Mouse (Mus musculus): ENCODE data around the gene Hdhd5. TPM values are rescaled to one million over a fixed set of nuclear protein-coding genes. Genes with fewer than 3 reads are reported as not detected.

Gene Hdhd5
- polyA plus RNA-seq, 1 experiment = 9.9 TPM

DNA sequence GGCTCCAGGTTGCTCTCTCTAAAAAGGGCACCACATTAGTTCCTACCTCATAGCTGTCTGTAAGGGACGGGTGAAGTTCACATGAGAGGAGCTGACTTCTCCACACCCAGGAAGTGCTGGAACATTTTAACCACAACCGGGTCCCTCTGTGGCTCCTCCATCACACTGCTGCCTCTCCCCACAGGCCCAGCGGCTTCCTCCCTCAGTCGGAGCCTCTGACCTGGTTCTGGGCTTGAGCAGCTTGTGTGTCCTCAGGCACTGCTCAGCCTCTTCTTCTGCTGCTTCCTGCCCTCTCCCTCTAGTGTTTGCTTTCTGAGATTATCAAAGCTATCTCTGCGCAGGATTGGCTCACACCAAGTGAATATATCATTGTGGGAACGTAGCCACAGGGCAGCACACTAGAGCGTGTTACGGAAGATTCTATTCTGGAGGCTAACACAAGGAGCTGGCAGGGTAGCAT, 45.0 kb downstream of the Hdhd5 start:
- H3K4me1 ChIP-seq (ENCODE audit: control insufficient read depth, insufficient read depth, insufficient read length, low read length) = peaks cover 7% of the 10 kb centered on the region; the same call in 1 of the 2 replicates
- TF ChIP-seq POLR2A (IDR thresholded peaks at IDR 0.05; ENCODE audit: low read depth, low read length) (no peak), CTCF (IDR thresholded peaks at IDR 0.05; ENCODE audit: extremely low read depth, insufficient read length, insufficient replicate concordance, low read depth, low read length) (no peak)

DNA sequence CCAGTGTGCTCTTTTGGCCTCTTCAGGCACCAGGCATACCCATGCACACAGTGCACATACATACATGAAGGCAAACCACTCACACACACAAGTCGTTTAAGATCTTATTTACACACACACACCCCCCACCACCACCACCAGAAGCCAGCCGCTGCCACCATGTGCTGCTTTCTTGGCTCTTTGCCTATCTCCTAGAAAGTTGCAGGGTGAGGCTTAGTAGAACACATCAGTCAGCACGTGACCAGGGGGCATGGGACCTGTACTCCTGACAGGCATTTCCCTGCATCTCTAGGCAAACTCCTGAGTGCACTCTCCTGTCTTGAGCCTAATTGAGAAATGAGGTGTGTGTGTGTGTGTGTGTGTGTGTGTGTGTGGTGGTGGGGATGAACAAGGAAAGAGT, 46.1 kb downstream of the Hdhd5 start:
- H3K4me1 ChIP-seq (ENCODE audit: control insufficient read depth, insufficient read depth, insufficient read length, low read length) = peaks cover 7% of the 10 kb centered on the region; the same call in 1 of the 2 replicates
- H3K36me3 ChIP-seq (ENCODE audit: control insufficient read depth, insufficient read depth, low read length) = peaks cover 17% of the 10 kb centered on the region
- no peaks in the 10 kb centered on the region for H3K27me3 ChIP-seq (ENCODE audit: control insufficient read depth, insufficient read depth, low read length)
- no peak for TF ChIP-seq CTCF (IDR thresholded peaks at IDR 0.05; ENCODE audit: extremely low read depth, insufficient read length, insufficient replicate concordance, low read depth, low read length)
- TF ChIP-seq POLR2A (IDR thresholded peaks at IDR 0.05; ENCODE audit: low read depth, low read length) = no peak
- no peak overlapping the region for H3K27ac ChIP-seq (ENCODE audit: insufficient read depth, low read depth, low read length)
- H3K4me3 ChIP-seq (ENCODE audit: low read depth, low read length) = no peak overlapping the region
- WGBS = 22% methylated on average over 3 of the region's 3 CpGs

More for the DNA sequence above, 45.0 kb downstream of the Hdhd5 start:
- no peak overlapping the region for H3K4me3 ChIP-seq (ENCODE audit: low read depth, low read length)
- no peak overlapping the region for H3K27ac ChIP-seq (ENCODE audit: insufficient read depth, low read depth, low read length)
- H3K27me3 ChIP-seq (ENCODE audit: control insufficient read depth, insufficient read depth, low read length) = no peaks in the 10 kb centered on the region
- peaks cover 11% of the 10 kb centered on the region; the same call in 1 of the 2 replicates for H3K36me3 ChIP-seq (ENCODE audit: control insufficient read depth, insufficient read depth, low read length)
- WGBS = 12% methylated on average over 8 of the region's 8 CpGs

DNA sequence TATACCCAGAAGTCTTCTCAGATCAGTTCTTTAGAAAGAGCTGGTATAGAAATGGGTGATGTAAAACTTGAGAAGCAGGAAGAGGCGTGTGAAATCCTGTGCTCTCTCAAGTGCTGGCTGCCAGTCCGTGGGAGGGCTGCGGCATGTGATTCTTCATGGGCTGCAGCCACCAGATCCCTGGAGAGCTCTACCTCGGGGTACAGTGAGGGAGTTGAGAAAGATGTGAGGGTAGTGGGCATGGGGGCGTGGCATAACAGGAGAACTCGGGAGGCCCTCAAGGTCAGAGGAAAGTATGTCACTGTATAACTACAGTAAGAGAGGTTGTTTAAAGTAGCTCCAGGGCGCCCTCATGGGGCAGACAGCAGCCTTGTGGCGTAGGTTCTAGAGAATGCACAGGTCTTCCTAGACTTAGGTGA, 47.9 kb downstream of the Hdhd5 start:
- WGBS = 35% methylated on average over 8 of the region's 8 CpGs
- Histone ChIP-seq H3K4me3 (ENCODE audit: low read depth, low read length) (no peak overlapping the region), H3K36me3 (ENCODE audit: control insufficient read depth, insufficient read depth, low read length) (peaks cover 32% of the 10 kb centered on the region), H3K27ac (ENCODE audit: insufficient read depth, low read depth, low read length) (no peak overlapping the region), H3K4me1 (ENCODE audit: control insufficient read depth, insufficient read depth, insufficient read length, low read length) (peaks cover 7% of the 10 kb centered on the region; the same call in 1 of the 2 replicates), H3K27me3 (ENCODE audit: control insufficient read depth, insufficient read depth, low read length) (no peaks in the 10 kb centered on the region)
- TF ChIP-seq POLR2A (IDR thresholded peaks at IDR 0.05; ENCODE audit: low read depth, low read length) (no peak), CTCF (IDR thresholded peaks at IDR 0.05; ENCODE audit: extremely low read depth, insufficient read length, insufficient replicate concordance, low read depth, low read length) (peak; percentile 56; the same call in 1 of the 2 replicates)

DNA sequence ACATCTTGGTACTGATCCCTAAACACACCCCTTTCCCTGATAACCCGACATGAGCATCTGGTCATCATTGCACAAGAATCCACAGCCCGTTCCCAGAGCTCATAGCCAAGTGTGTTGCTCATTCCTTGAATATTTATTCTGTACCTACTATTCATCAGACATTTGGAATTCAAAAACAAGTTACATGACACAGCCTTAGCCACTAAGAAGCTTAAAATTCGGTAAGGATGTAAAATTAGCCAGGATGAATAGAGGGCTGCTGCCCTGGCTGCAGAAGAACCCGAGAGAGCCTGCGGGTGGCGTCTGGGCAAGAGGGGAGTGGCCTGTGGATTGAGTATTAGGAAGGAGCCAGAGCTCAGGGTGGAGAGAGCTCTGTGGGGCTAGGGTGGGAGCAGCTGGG, 48.4 kb downstream of the Hdhd5 start:
- Histone ChIP-seq H3K27ac (ENCODE audit: insufficient read depth, low read depth, low read length) (no peak overlapping the region), H3K36me3 (ENCODE audit: control insufficient read depth, insufficient read depth, low read length) (peaks cover 36% of the 10 kb centered on the region), H3K4me3 (ENCODE audit: low read depth, low read length) (no peak overlapping the region), H3K27me3 (ENCODE audit: control insufficient read depth, insufficient read depth, low read length) (no peaks in the 10 kb centered on the region), H3K4me1 (ENCODE audit: control insufficient read depth, insufficient read depth, insufficient read length, low read length) (peaks cover 7% of the 10 kb centered on the region; the same call in 1 of the 2 replicates)
- WGBS = 45% methylated on average over 6 of the region's 6 CpGs
- TF ChIP-seq CTCF (IDR thresholded peaks at IDR 0.05; ENCODE audit: extremely low read depth, insufficient read length, insufficient replicate concordance, low read depth, low read length) (no peak), POLR2A (IDR thresholded peaks at IDR 0.05; ENCODE audit: low read depth, low read length) (no peak)

DNA sequence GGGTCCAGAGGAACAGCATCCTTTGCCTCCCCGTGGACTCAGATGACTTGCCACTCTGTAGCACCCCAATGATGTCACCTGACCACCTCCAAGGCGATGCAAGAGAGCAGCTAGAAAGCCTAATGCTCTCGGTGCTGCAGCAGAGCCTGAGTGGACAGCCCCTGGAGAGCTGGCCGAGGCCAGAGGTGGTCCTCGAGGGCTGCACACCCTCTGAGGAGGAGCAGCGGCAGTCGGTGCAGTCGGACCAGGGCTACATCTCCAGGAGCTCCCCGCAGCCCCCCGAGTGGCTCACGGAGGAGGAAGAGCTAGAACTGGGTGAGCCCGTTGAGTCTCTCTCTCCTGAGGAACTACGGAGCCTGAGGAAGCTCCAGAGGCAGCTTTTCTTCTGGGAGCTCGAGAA, 49.1 kb downstream of the Hdhd5 start:
- Histone ChIP-seq H3K4me1 (ENCODE audit: control insufficient read depth, insufficient read depth, insufficient read length, low read length) (peaks cover 5% of the 10 kb centered on the region; the same call in 1 of the 2 replicates), H3K27me3 (ENCODE audit: control insufficient read depth, insufficient read depth, low read length) (no peaks in the 10 kb centered on the region), H3K4me3 (ENCODE audit: low read depth, low read length) (no peak overlapping the region), H3K27ac (ENCODE audit: insufficient read depth, low read depth, low read length) (no peak overlapping the region), H3K36me3 (ENCODE audit: control insufficient read depth, insufficient read depth, low read length) (peaks cover 41% of the 10 kb centered on the region)
- WGBS = 94% methylated on average over 14 of the region's 14 CpGs
- TF ChIP-seq CTCF (IDR thresholded peaks at IDR 0.05; ENCODE audit: extremely low read depth, insufficient read length, insufficient replicate concordance, low read depth, low read length) (no peak), POLR2A (IDR thresholded peaks at IDR 0.05; ENCODE audit: low read depth, low read length) (no peak)

DNA sequence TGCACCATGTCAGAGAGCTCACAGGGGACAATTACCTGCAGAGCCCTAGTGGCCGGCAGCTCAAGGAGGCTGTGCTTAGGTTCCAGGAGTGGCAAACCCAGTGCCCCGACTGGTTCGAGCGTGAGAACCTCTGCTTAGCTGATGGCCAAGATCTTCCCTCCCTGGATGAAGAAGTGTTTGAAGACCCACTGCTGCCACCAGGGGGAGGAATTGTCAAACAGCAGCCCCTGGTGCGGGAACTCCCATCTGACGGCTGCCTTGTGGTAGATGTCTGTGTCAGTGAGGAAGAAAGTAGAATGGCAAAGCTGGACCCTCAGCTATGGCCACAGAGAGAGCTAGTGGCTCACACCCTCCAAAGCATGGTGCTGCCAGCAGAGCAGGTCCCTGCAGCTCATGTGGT, 49.6 kb downstream of the Hdhd5 start:
- TF ChIP-seq CTCF (IDR thresholded peaks at IDR 0.05; ENCODE audit: extremely low read depth, insufficient read length, insufficient replicate concordance, low read depth, low read length) = peak; percentile 26; the same call in 1 of the 2 replicates
- TF ChIP-seq POLR2A (IDR thresholded peaks at IDR 0.05; ENCODE audit: low read depth, low read length) = no peak
- Histone ChIP-seq H3K27ac (ENCODE audit: insufficient read depth, low read depth, low read length) (no peak overlapping the region), H3K4me3 (ENCODE audit: low read depth, low read length) (no peak overlapping the region), H3K36me3 (ENCODE audit: control insufficient read depth, insufficient read depth, low read length) (peaks cover 42% of the 10 kb centered on the region), H3K4me1 (ENCODE audit: control insufficient read depth, insufficient read depth, insufficient read length, low read length) (peaks cover 5% of the 10 kb centered on the region; the same call in 1 of the 2 replicates), H3K27me3 (ENCODE audit: control insufficient read depth, insufficient read depth, low read length) (no peaks in the 10 kb centered on the region)
- 93% methylated on average over 6 of the region's 6 CpGs for WGBS

DNA sequence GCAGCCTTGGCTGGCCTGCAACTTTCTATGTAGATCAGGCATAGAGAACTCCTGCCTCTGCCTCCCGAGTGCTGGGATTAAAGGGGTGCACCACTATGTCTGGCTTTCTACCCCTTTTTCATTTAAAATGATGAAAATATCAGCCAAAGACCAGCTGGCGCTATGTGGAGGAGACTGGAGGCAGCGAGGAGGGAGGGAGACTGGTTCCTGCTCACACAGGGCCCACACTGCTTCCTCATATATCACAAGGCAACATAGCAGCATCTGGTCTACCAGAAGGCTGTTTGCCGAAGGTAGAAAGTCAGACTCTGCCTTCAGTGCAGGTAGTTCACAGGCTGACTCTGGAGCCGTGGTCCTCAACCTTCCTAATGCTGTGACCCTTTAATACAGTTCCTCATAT, 50.8 kb downstream of the Hdhd5 start:
- WGBS = 93% methylated on average over 5 of the region's 5 CpGs
- H3K4me1 ChIP-seq (ENCODE audit: control insufficient read depth, insufficient read depth, insufficient read length, low read length) = peaks cover 5% of the 10 kb centered on the region; the same call in 1 of the 2 replicates
- TF ChIP-seq POLR2A (IDR thresholded peaks at IDR 0.05; ENCODE audit: low read depth, low read length) (no peak), CTCF (IDR thresholded peaks at IDR 0.05; ENCODE audit: extremely low read depth, insufficient read length, insufficient replicate concordance, low read depth, low read length) (no peak)
- H3K27ac ChIP-seq (ENCODE audit: insufficient read depth, low read depth, low read length) = no peak overlapping the region
- H3K4me3 ChIP-seq (ENCODE audit: low read depth, low read length) = no peak overlapping the region
- H3K27me3 ChIP-seq (ENCODE audit: control insufficient read depth, insufficient read depth, low read length) = no peaks in the 10 kb centered on the region
- H3K36me3 ChIP-seq (ENCODE audit: control insufficient read depth, insufficient read depth, low read length) = peaks cover 45% of the 10 kb centered on the region
